10 mouse cellular contexts compared by ENCODE assay signal in genomic region chr3:146918323-146918722, GRCm38 (mm10).
A peak's percentile ranks its signal among the peaks of the same experiment; 100 is the strongest.
DNase-seq lines count a peak whose midpoint lies in the region; ATAC-seq and TF ChIP-seq lines count a peak whose summit lies in the region.
"Had no signal": no experiment of that assay in that cellular context is flagged by ENCODE, and none has a peak within 500 bp of the region (broad histone marks: within the 10 kb centered on the region; RNA-seq: fewer than 3 reads in every experiment).

No protein-coding gene starts in this region.

- no peak for TF ChIP-seq EP300 in lung, postnatal 0 days (IDR thresholded peaks at IDR 0.05)

- H3K36me3 ChIP-seq in lung, postnatal 0 days (ENCODE audit: insufficient read depth, low read length): no peaks in the 10 kb centered on the region
- H3K36me3 ChIP-seq: midbrain, embryonic 15.5 days had no signal

- no peaks in the 10 kb centered on the region for H3K9me3 ChIP-seq in lung, postnatal 0 days (ENCODE audit: low read length)
- H3K9me3 ChIP-seq: midbrain, embryonic 15.5 days had no signal

- no peak for ATAC-seq in lung, postnatal 0 days
- ATAC-seq: midbrain, embryonic 15.5 days had no signal

- no peaks in the 10 kb centered on the region for H3K27me3 ChIP-seq in lung, postnatal 0 days (replicated peaks; ENCODE audit: insufficient read depth, low read length)
- H3K27me3 ChIP-seq: midbrain, embryonic 15.5 days had no signal

- DNase-seq in lung, postnatal 10 days: peak; percentile 39
- no peak for DNase-seq in lung, postnatal 0 days (ENCODE audit: low spot score)
- DNase-seq in cerebellum, adult 8-10 months: peak; percentile 69
- peak; percentile 90 for DNase-seq in layer of hippocampus, adult 9-11 months
- DNase-seq in right cerebral cortex, postnatal 36 days (ENCODE audit: low spot score in 2 of 2): peak; percentile 66 to 72
- DNase-seq in urinary bladder, adult 2 months (ENCODE audit: low spot score): no peak
- DNase-seq in ovary, adult 18-20 months (ENCODE audit: low spot score): no peak

- no peak overlapping the region for H3K4me3 ChIP-seq in lung, postnatal 0 days (ENCODE audit: low read depth, low read length)
- H3K4me3 ChIP-seq: erythroblast, embryonic 14.5 days; midbrain, embryonic 15.5 days had no signal

- no peak overlapping the region for H3K4me2 ChIP-seq in lung, postnatal 0 days (replicated peaks; ENCODE audit: low read depth, low read length)
- H3K4me2 ChIP-seq: midbrain, embryonic 15.5 days had no signal

- no peak overlapping the region for H3K27ac ChIP-seq in lung, postnatal 0 days (ENCODE audit: low read length)
- H3K27ac ChIP-seq: kidney, postnatal 0 days; midbrain, embryonic 15.5 days had no signal

- no peak for TF ChIP-seq CTCF in lung, postnatal 0 days (IDR thresholded peaks at IDR 0.05)

- 65% methylated on average over 11 of the region's 11 CpGs for WGBS in lung, postnatal 0 days

- no peak overlapping the region for H3K9ac ChIP-seq in lung, postnatal 0 days (replicated peaks; ENCODE audit: low read depth)
- H3K9ac ChIP-seq: midbrain, embryonic 15.5 days had no signal

- H3K4me1 ChIP-seq in lung, postnatal 0 days (ENCODE audit: insufficient read depth, low read depth, low read length): no peaks in the 10 kb centered on the region

Comparison
In these comparisons a context has a peak if more than half of its experiments do, and no peak if none do; other contexts are left out.
1. DNase-seq: peak in lung, postnatal 10 days (single experiment), cerebellum, adult 8-10 months (single experiment), layer of hippocampus, adult 9-11 months (single experiment) and right cerebral cortex, postnatal 36 days (2 of 2); none in lung, postnatal 0 days (single experiment), urinary bladder, adult 2 months (single experiment) and ovary, adult 18-20 months (single experiment).